21 mouse cellular contexts compared by ENCODE assay signal in the genomic region with DNA sequence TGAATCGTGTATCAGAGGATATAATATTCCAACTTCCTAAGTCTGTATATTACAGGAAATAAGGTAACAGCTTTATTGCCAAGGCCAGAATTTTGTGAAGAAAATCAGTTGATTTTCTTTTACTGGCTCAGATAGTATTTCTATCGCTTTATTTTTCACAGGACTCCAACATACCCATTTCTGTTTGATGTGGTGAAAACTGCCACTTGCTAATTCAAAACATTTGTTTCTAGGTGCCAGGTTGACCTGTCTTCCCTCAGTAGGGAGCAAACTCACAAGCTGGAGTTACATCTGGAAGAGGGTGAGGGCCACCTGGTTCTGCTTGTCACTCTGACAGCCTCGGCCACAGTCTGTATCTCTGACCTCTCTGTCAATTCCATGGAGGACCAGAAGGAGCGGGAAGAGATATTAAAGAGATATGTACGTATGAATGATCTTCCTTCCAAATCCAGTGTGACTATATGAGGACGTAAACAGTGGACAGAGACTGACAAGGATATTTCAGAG.
DNase-seq lines count a peak whose midpoint lies in the region; ATAC-seq lines count a peak whose summit lies in the region.
"Had no signal": no experiment of that assay in that cellular context is flagged by ENCODE, and none has a peak within 500 bp of the region (broad histone marks: within the 10 kb centered on the region; RNA-seq: fewer than 3 reads in every experiment).

No protein-coding gene starts in this region.

- peaks cover 10% of the 10 kb centered on the region for H3K27me3 ChIP-seq in midbrain, embryonic 11.5 days (ENCODE audit: control insufficient read depth, insufficient read depth, low read length)
- no peaks in the 10 kb centered on the region; the same call in 1 of the 2 replicates for H3K27me3 ChIP-seq in midbrain, embryonic 16.5 days (ENCODE audit: control insufficient read depth, insufficient read depth, low read depth, low read length)
- peaks cover 4% of the 10 kb centered on the region; the same call in 1 of the 2 replicates for H3K27me3 ChIP-seq in embryonic facial prominence, embryonic 10.5 days (replicated peaks; ENCODE audit: low read depth, poor library complexity, severe bottlenecking)
- no peaks in the 10 kb centered on the region for H3K27me3 ChIP-seq in limb, embryonic 11.5 days (ENCODE audit: control insufficient read depth, insufficient read depth, low read length)
- no peaks in the 10 kb centered on the region for H3K27me3 ChIP-seq in hindbrain, embryonic 14.5 days (ENCODE audit: control insufficient read depth, insufficient read depth, low read length)
- H3K27me3 ChIP-seq: embryonic facial prominence, embryonic 12.5 days; embryonic facial prominence, embryonic 15.5 days; hindbrain, embryonic 12.5 days; intestine, embryonic 15.5 days had no signal

- no peaks in the 10 kb centered on the region for H3K36me3 ChIP-seq in midbrain, embryonic 11.5 days (ENCODE audit: control insufficient read depth, insufficient read depth, low read length)
- no peaks in the 10 kb centered on the region for H3K36me3 ChIP-seq in midbrain, embryonic 16.5 days (ENCODE audit: control insufficient read depth, insufficient read depth, low read length)
- H3K36me3 ChIP-seq in embryonic facial prominence, embryonic 10.5 days (replicated peaks): no peaks in the 10 kb centered on the region
- no peaks in the 10 kb centered on the region for H3K36me3 ChIP-seq in limb, embryonic 11.5 days (ENCODE audit: control insufficient read depth, insufficient read depth, low read length)
- H3K36me3 ChIP-seq in hindbrain, embryonic 14.5 days (replicated peaks; ENCODE audit: control insufficient read depth, insufficient read depth): no peaks in the 10 kb centered on the region
- H3K36me3 ChIP-seq: embryonic facial prominence, embryonic 12.5 days; embryonic facial prominence, embryonic 15.5 days; heart, embryonic 10.5 days; hindbrain, embryonic 12.5 days; intestine, embryonic 15.5 days had no signal

- DNase-seq in midbrain, embryonic 11.5 days (ENCODE audit: low spot score, missing footprints): peak; percentile 61
- peak; percentile 30 for DNase-seq in embryonic facial prominence, embryonic 10.5 days (ENCODE audit: low spot score)
- DNase-seq in limb, embryonic 11.5 days (ENCODE audit: low spot score): peak; percentile 60
- DNase-seq in hindbrain, embryonic 14.5 days (ENCODE audit: low spot score): no peak
- no peak for DNase-seq in ovary, postnatal 36 days (ENCODE audit: low spot score)
- DNase-seq: adrenal gland, adult 2 months; adrenal gland, postnatal 14 days; cerebellum, adult 11-12 months; cerebellum, adult 8-10 months; cerebellum, postnatal 36 days; gastrocnemius, postnatal 25 days; heart, adult 2 months; kidney, adult 11 months had no signal

- H3K27ac ChIP-seq in midbrain, embryonic 11.5 days (ENCODE audit: low read depth, low read length): no peak overlapping the region
- no peak overlapping the region for H3K27ac ChIP-seq in midbrain, embryonic 16.5 days (ENCODE audit: low read length)
- no peak overlapping the region for H3K27ac ChIP-seq in embryonic facial prominence, embryonic 10.5 days (replicated peaks)
- H3K27ac ChIP-seq in limb, embryonic 11.5 days (replicated peaks; ENCODE audit: low read depth, low read length): no peak overlapping the region
- no peak overlapping the region for H3K27ac ChIP-seq in hindbrain, embryonic 14.5 days
- H3K27ac ChIP-seq: embryonic facial prominence, embryonic 12.5 days; embryonic facial prominence, embryonic 15.5 days; forebrain, embryonic 13.5 days; heart, adult 2 months; heart, embryonic 10.5 days; hindbrain, embryonic 12.5 days; intestine, embryonic 15.5 days had no signal

- H3K9me3 ChIP-seq in midbrain, embryonic 11.5 days (ENCODE audit: control insufficient read depth, low read length): no peaks in the 10 kb centered on the region
- no peaks in the 10 kb centered on the region for H3K9me3 ChIP-seq in midbrain, embryonic 16.5 days (replicated peaks; ENCODE audit: control insufficient read depth, low read length, poor library complexity, severe bottlenecking)
- no peaks in the 10 kb centered on the region for H3K9me3 ChIP-seq in embryonic facial prominence, embryonic 10.5 days
- no peaks in the 10 kb centered on the region for H3K9me3 ChIP-seq in limb, embryonic 11.5 days (ENCODE audit: control insufficient read depth, low read length)
- H3K9me3 ChIP-seq in hindbrain, embryonic 14.5 days (ENCODE audit: control insufficient read depth, low read length): no peaks in the 10 kb centered on the region
- H3K9me3 ChIP-seq: embryonic facial prominence, embryonic 12.5 days; embryonic facial prominence, embryonic 15.5 days; forebrain, embryonic 13.5 days; heart, embryonic 10.5 days; hindbrain, embryonic 12.5 days; intestine, embryonic 15.5 days had no signal

- 78% methylated on average over 6 of the region's 6 CpGs for WGBS in midbrain, embryonic 11.5 days
- WGBS in midbrain, embryonic 16.5 days: 84% methylated on average over 6 of the region's 6 CpGs
- WGBS in embryonic facial prominence, embryonic 10.5 days: 53% methylated on average over 6 of the region's 6 CpGs
- WGBS in limb, embryonic 11.5 days: 14% methylated on average over 6 of the region's 6 CpGs
- WGBS in hindbrain, embryonic 14.5 days: 85% methylated on average over 6 of the region's 6 CpGs

- ATAC-seq in midbrain, embryonic 11.5 days (ENCODE audit: low FRiP score): no peak
- ATAC-seq in midbrain, embryonic 16.5 days: no peak
- peak; percentile 61 for ATAC-seq in limb, embryonic 11.5 days (ENCODE audit: insufficient number of reproducible peaks, low FRiP score, low TSS enrichment, low read depth)
- no peak for ATAC-seq in hindbrain, embryonic 14.5 days (ENCODE audit: low FRiP score)
- ATAC-seq: CD4-positive, CD25-positive, alpha-beta regulatory T cell, adult 4 months; intestine, embryonic 15.5 days had no signal

- H3K9ac ChIP-seq in midbrain, embryonic 11.5 days (ENCODE audit: low read length): no peak overlapping the region
- H3K9ac ChIP-seq in midbrain, embryonic 16.5 days (ENCODE audit: low read depth, low read length): no peak overlapping the region
- H3K9ac ChIP-seq in limb, embryonic 11.5 days (ENCODE audit: low read length): no peak overlapping the region
- no peak overlapping the region for H3K9ac ChIP-seq in hindbrain, embryonic 14.5 days
- H3K9ac ChIP-seq: embryonic facial prominence, embryonic 12.5 days; embryonic facial prominence, embryonic 15.5 days; forebrain, embryonic 13.5 days; hindbrain, embryonic 12.5 days; intestine, embryonic 15.5 days had no signal

- no peak overlapping the region for H3K4me2 ChIP-seq in midbrain, embryonic 11.5 days
- H3K4me2 ChIP-seq in midbrain, embryonic 16.5 days (ENCODE audit: low read length): no peak overlapping the region
- H3K4me2 ChIP-seq in limb, embryonic 11.5 days (ENCODE audit: low read depth, severe bottlenecking): no peak overlapping the region
- H3K4me2 ChIP-seq in hindbrain, embryonic 14.5 days (replicated peaks): no peak overlapping the region
- H3K4me2 ChIP-seq: embryonic facial prominence, embryonic 12.5 days; embryonic facial prominence, embryonic 15.5 days; forebrain, embryonic 13.5 days; hindbrain, embryonic 12.5 days; intestine, embryonic 15.5 days had no signal

- no peak overlapping the region for H3K4me3 ChIP-seq in midbrain, embryonic 11.5 days (ENCODE audit: low read depth, low read length)
- H3K4me3 ChIP-seq in midbrain, embryonic 16.5 days (ENCODE audit: low read depth, low read length): no peak overlapping the region
- H3K4me3 ChIP-seq in embryonic facial prominence, embryonic 10.5 days: no peak overlapping the region
- H3K4me3 ChIP-seq in limb, embryonic 11.5 days (ENCODE audit: low read depth, low read length): no peak overlapping the region
- H3K4me3 ChIP-seq in hindbrain, embryonic 14.5 days (replicated peaks; ENCODE audit: low read length): no peak overlapping the region
- H3K4me3 ChIP-seq: embryonic facial prominence, embryonic 12.5 days; embryonic facial prominence, embryonic 15.5 days; forebrain, embryonic 13.5 days; heart, adult 2 months; heart, embryonic 10.5 days; hindbrain, embryonic 12.5 days; intestine, embryonic 15.5 days had no signal

- peaks cover 3% of the 10 kb centered on the region; the same call in 1 of the 2 replicates for H3K4me1 ChIP-seq in midbrain, embryonic 11.5 days (ENCODE audit: control insufficient read depth, insufficient read depth, low read length)
- peaks cover 3% of the 10 kb centered on the region; the same call in 1 of the 2 replicates for H3K4me1 ChIP-seq in midbrain, embryonic 16.5 days (ENCODE audit: control insufficient read depth, insufficient read depth, low read length)
- H3K4me1 ChIP-seq in embryonic facial prominence, embryonic 10.5 days: peaks cover 10% of the 10 kb centered on the region
- no peaks in the 10 kb centered on the region for H3K4me1 ChIP-seq in limb, embryonic 11.5 days (ENCODE audit: control insufficient read depth, insufficient read depth, low read length)
- 0 out of 2 replicates have a peak, but pooled peaks cover 4% of the 10 kb centered on the region for H3K4me1 ChIP-seq in hindbrain, embryonic 14.5 days (replicated peaks; ENCODE audit: control insufficient read depth, insufficient read depth, low read length)
- H3K4me1 ChIP-seq: embryonic facial prominence, embryonic 12.5 days; embryonic facial prominence, embryonic 15.5 days; forebrain, embryonic 13.5 days; heart, embryonic 10.5 days; intestine, embryonic 15.5 days had no signal

Comparison
In these comparisons a context has a peak if more than half of its experiments do, and no peak if none do; other contexts are left out.
1. DNase-seq: peak in midbrain, embryonic 11.5 days (single experiment), embryonic facial prominence, embryonic 10.5 days (single experiment) and limb, embryonic 11.5 days (single experiment); none in hindbrain, embryonic 14.5 days (single experiment) and ovary, postnatal 36 days (single experiment).